Mouse (Mus musculus): ENCODE measurements around the gene Zfp449. TPM values are rescaled to one million over a fixed set of nuclear protein-coding genes. Genes with fewer than 3 reads are reported as not detected.
"Not testable (repeated sequence)": the region's sequence is repeated elsewhere in the genome, so short reads cannot be mapped to it uniquely, and the experiment has no call there.

Gene Zfp449
- polyA plus RNA-seq (2015; fragmentation: Nextera tagmentation; extraction: Ambion mirVana) = 7.5 and 9.8 TPM in 2 replicates

GRCm38 (mm10) chrX:56346176-56346931, at the start of gene Zfp449:
Zfp449 (plus strand) TSS chrX:56346400.
- H3K9ac ChIP-seq = peak within 1 kb of the TSS; percentile 16; the same call in 1 of the 2 replicates
- WGBS = 13% methylated on average over 39 of the region's 39 CpGs
- H3K9me3 ChIP-seq = no peaks in the 10 kb centered on the region
- peak within 1 kb of the TSS; percentile 51 for H3K4me3 ChIP-seq (replicated peaks)
- H3K27ac ChIP-seq = peak within 1 kb of the TSS; percentile 31; the same call in 1 of the 2 replicates
- peak within 1 kb of the TSS; percentile 46 for H3K4me2 ChIP-seq
- H3K27me3 ChIP-seq (replicated peaks) = no peaks in the 10 kb centered on the region
- H3K4me1 ChIP-seq = no peaks in the 10 kb centered on the region
- H3K36me3 ChIP-seq = no peaks in the 10 kb centered on the region
- peak; percentile 95 for ATAC-seq (ENCODE audit: insufficient read depth, low FRiP score, low read depth)

- WGBS = 71% methylated on average over 5 of the region's 5 CpGs
Measured at GRCm38 (mm10) chrX:56307597-56307996, 38.6 kb upstream of the Zfp449 start.

GRCm38 (mm10) chrX:56312813-56313212, 33.4 kb upstream of the Zfp449 start:
- no peaks in the 10 kb centered on the region for H3K27me3 ChIP-seq (replicated peaks)
- no peak overlapping the region for H3K4me3 ChIP-seq (replicated peaks)
- no peaks in the 10 kb centered on the region for H3K4me1 ChIP-seq
- no peaks in the 10 kb centered on the region for H3K9me3 ChIP-seq
- ATAC-seq (ENCODE audit: insufficient read depth, low FRiP score, low read depth) = no peak
- H3K4me2 ChIP-seq = no peak overlapping the region
- WGBS = 58% methylated on average over 1 of the region's 1 CpGs
- H3K9ac ChIP-seq = no peak overlapping the region
- no peak overlapping the region for H3K27ac ChIP-seq
- no peaks in the 10 kb centered on the region for H3K36me3 ChIP-seq

More at GRCm38 (mm10) chrX:56307597-56307996, 38.6 kb upstream of the Zfp449 start:
- no peak overlapping the region for H3K4me2 ChIP-seq
- ATAC-seq (ENCODE audit: insufficient read depth, low FRiP score, low read depth) = no peak
- no peaks in the 10 kb centered on the region for H3K4me1 ChIP-seq
- no peak overlapping the region for H3K27ac ChIP-seq
- H3K36me3 ChIP-seq = no peaks in the 10 kb centered on the region
- H3K27me3 ChIP-seq (replicated peaks) = no peaks in the 10 kb centered on the region
- no peak overlapping the region for H3K4me3 ChIP-seq (replicated peaks)
- H3K9ac ChIP-seq = no peak overlapping the region
- no peaks in the 10 kb centered on the region for H3K9me3 ChIP-seq

GRCm38 (mm10) chrX:56322096-56322495, 24.1 kb upstream of the Zfp449 start:
- Histone ChIP-seq H3K4me1 (no peaks in the 10 kb centered on the region), H3K36me3 (no peaks in the 10 kb centered on the region), H3K4me3 (replicated peaks) (no peak overlapping the region), H3K9me3 (no peaks in the 10 kb centered on the region), H3K27me3 (replicated peaks) (no peaks in the 10 kb centered on the region), H3K9ac (no peak overlapping the region), H3K4me2 (no peak overlapping the region), H3K27ac (no peak overlapping the region)
- no peak for ATAC-seq (ENCODE audit: insufficient read depth, low FRiP score, low read depth)
- 73% methylated on average over 5 of the region's 5 CpGs for WGBS

GRCm38 (mm10) chrX:56322731-56323130, 23.5 kb upstream of the Zfp449 start:
- no peak overlapping the region for H3K4me3 ChIP-seq (replicated peaks)
- H3K9me3 ChIP-seq = no peaks in the 10 kb centered on the region
- H3K9ac ChIP-seq = no peak overlapping the region
- H3K36me3 ChIP-seq = no peaks in the 10 kb centered on the region
- no peak overlapping the region for H3K4me2 ChIP-seq
- ATAC-seq (ENCODE audit: insufficient read depth, low FRiP score, low read depth) = no peak
- no peak overlapping the region for H3K27ac ChIP-seq
- H3K4me1 ChIP-seq = no peaks in the 10 kb centered on the region
- H3K27me3 ChIP-seq (replicated peaks) = no peaks in the 10 kb centered on the region
- WGBS = 66% methylated on average over 2 of the region's 2 CpGs

- Histone ChIP-seq H3K27me3 (replicated peaks) (no peaks in the 10 kb centered on the region), H3K36me3 (no peaks in the 10 kb centered on the region), H3K4me1 (no peaks in the 10 kb centered on the region), H3K27ac (no peak overlapping the region), H3K9me3 (no peaks in the 10 kb centered on the region), H3K9ac (no peak overlapping the region), H3K4me2 (no peak overlapping the region), H3K4me3 (replicated peaks) (no peak overlapping the region)
- no peak for ATAC-seq (ENCODE audit: insufficient read depth, low FRiP score, low read depth)
- 54% methylated on average over 3 of the region's 3 CpGs for WGBS
Measured at GRCm38 (mm10) chrX:56332046-56332445, 14.2 kb upstream of the Zfp449 start.

- Histone ChIP-seq H3K9me3 (no peaks in the 10 kb centered on the region), H3K9ac (no peak overlapping the region), H3K27ac (no peak overlapping the region), H3K4me2 (no peak overlapping the region), H3K4me3 (replicated peaks) (no peak overlapping the region), H3K4me1 (no peaks in the 10 kb centered on the region), H3K27me3 (replicated peaks) (no peaks in the 10 kb centered on the region), H3K36me3 (no peaks in the 10 kb centered on the region)
- no peak for ATAC-seq (ENCODE audit: insufficient read depth, low FRiP score, low read depth)
Measured at GRCm38 (mm10) chrX:56340305-56340704, 5.9 kb upstream of the Zfp449 start.

- ATAC-seq (ENCODE audit: insufficient read depth, low FRiP score, low read depth) = no peak
- Histone ChIP-seq H3K9me3 (no peaks in the 10 kb centered on the region), H3K27ac (no peak overlapping the region), H3K9ac (no peak overlapping the region), H3K36me3 (no peaks in the 10 kb centered on the region), H3K4me3 (replicated peaks) (no peak overlapping the region), H3K4me1 (no peaks in the 10 kb centered on the region), H3K4me2 (no peak overlapping the region), H3K27me3 (replicated peaks) (no peaks in the 10 kb centered on the region)
- 89% methylated on average over 3 of the region's 3 CpGs for WGBS
Measured at GRCm38 (mm10) chrX:56342921-56343320, 3.3 kb upstream of the Zfp449 start.

- H3K9ac ChIP-seq = no peak overlapping the region
- peak overlapping the region; percentile 46 for H3K4me2 ChIP-seq
- no peaks in the 10 kb centered on the region for H3K9me3 ChIP-seq
- H3K36me3 ChIP-seq = no peaks in the 10 kb centered on the region
- H3K27ac ChIP-seq = peak overlapping the region; percentile 31; the same call in 1 of the 2 replicates
- H3K4me1 ChIP-seq = no peaks in the 10 kb centered on the region
- no peaks in the 10 kb centered on the region for H3K27me3 ChIP-seq (replicated peaks)
- 34% methylated on average over 8 of the region's 8 CpGs for WGBS
- peak; percentile 16; the same call in 1 of the 2 replicates for ATAC-seq (ENCODE audit: insufficient read depth, low FRiP score, low read depth)
- H3K4me3 ChIP-seq (replicated peaks) = peak overlapping the region; percentile 51
Measured at GRCm38 (mm10) chrX:56346932-56347253, 693 bp downstream of the Zfp449 start.

GRCm38 (mm10) chrX:56374431-56375128, 28.4 kb downstream of the Zfp449 start, which contains the start of gene Smim10l2a:
Smim10l2a (plus strand) TSS chrX:56374586.
- H3K27ac ChIP-seq; H3K9me3 ChIP-seq; H3K4me1 ChIP-seq; H3K27me3 ChIP-seq (replicated peaks); H3K9ac ChIP-seq; H3K36me3 ChIP-seq: not testable (repeated sequence)
- peak within 1 kb of the TSS; percentile 61 for H3K4me2 ChIP-seq
- 17% methylated on average over 39 of the region's 56 CpGs for WGBS
- ATAC-seq (ENCODE audit: insufficient read depth, low FRiP score, low read depth) = peak; percentile 93
- peak within 1 kb of the TSS; percentile 46 for H3K4me3 ChIP-seq (replicated peaks)

GRCm38 (mm10) chrX:56380852-56381251, 34.7 kb downstream of the Zfp449 start:
- Histone ChIP-seq H3K4me1 (no peaks in the 10 kb centered on the region), H3K27me3 (replicated peaks) (no peaks in the 10 kb centered on the region), H3K9ac (no peak overlapping the region), H3K4me2 (no peak overlapping the region), H3K9me3 (no peaks in the 10 kb centered on the region), H3K36me3 (no peaks in the 10 kb centered on the region), H3K4me3 (replicated peaks) (no peak overlapping the region), H3K27ac (no peak overlapping the region)
- ATAC-seq (ENCODE audit: insufficient read depth, low FRiP score, low read depth) = no peak
- WGBS = 64% methylated on average over 2 of the region's 2 CpGs

GRCm38 (mm10) chrX:56384142-56384541, 37.9 kb downstream of the Zfp449 start:
- no peak overlapping the region for H3K9ac ChIP-seq
- no peaks in the 10 kb centered on the region for H3K36me3 ChIP-seq
- WGBS = 72% methylated on average over 2 of the region's 2 CpGs
- no peaks in the 10 kb centered on the region for H3K27me3 ChIP-seq (replicated peaks)
- no peak overlapping the region for H3K4me3 ChIP-seq (replicated peaks)
- H3K27ac ChIP-seq = no peak overlapping the region
- no peak for ATAC-seq (ENCODE audit: insufficient read depth, low FRiP score, low read depth)
- no peak overlapping the region for H3K4me2 ChIP-seq
- H3K9me3 ChIP-seq = no peaks in the 10 kb centered on the region
- no peaks in the 10 kb centered on the region for H3K4me1 ChIP-seq

Measured in stomach, embryonic 15.5 days (tissue).